Mouse (Mus musculus): ENCODE measurements around the gene Rnase4. TPM values are rescaled to one million over a fixed set of nuclear protein-coding genes. Genes with fewer than 3 reads are reported as not detected.
A peak's percentile ranks its signal among the peaks of the same experiment; 100 is the strongest.

Gene Rnase4
- polyA plus RNA-seq, 1 experiment, result 0.03 TPM

DNA sequence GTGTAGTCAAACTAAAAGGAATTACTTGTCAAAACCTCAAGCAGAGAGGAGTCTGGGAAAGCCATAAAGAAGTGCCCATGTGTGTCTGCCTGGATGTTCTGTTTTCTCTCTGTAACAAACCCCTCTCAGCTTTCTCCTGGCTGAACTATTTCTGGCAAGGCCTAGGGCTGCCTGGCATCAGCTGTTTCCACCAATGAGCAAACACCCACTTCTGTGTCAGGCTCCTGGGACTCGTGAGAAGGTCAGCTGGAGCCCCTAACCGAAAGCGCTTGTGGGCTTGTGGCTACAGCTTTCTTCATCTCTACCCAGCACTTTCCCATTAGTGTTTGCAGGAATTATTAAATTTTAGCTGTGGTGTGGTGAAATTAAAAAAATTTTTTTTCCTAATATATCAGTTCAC, 21.1 kb downstream of the Rnase4 start:
- no peak overlapping the region for H3K4me3 ChIP-seq (replicated peaks)
- H3K27me3 ChIP-seq (ENCODE audit: control insufficient read depth), result no peaks in the 10 kb centered on the region
- TF ChIP-seq GATA1 (IDR thresholded peaks at IDR 0.05; ENCODE audit: low read length), result no peak
- TF ChIP-seq TAL1 (IDR thresholded peaks at IDR 0.05; ENCODE audit: low read length), result no peak
- peaks cover 24% of the 10 kb centered on the region for H3K4me1 ChIP-seq (ENCODE audit: control insufficient read depth)
- H3K9me3 ChIP-seq (ENCODE audit: control insufficient read depth, low read length), result no peaks in the 10 kb centered on the region
- no peaks in the 10 kb centered on the region for H3K36me3 ChIP-seq (ENCODE audit: control insufficient read depth)

DNA sequence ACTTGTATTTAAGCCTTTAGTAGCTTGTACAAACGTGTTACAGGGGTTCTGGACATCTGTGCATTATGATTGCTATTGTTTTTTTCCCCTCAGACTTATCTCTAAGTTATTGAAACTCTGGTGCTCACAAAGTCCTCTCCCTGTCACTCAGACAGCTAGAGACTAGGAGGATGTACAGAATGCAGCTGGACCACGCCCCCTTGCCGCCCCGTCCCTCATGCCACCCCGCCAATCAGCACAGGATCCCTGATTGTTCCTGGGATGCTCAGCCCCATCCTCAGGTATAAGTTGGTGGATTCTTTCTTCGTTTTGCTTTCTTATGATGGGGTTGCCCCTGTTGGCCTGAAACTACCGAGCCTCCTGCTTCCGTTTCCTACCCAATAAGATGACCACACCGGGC, 22.6 kb downstream of the Rnase4 start:
- no peaks in the 10 kb centered on the region for H3K36me3 ChIP-seq (ENCODE audit: control insufficient read depth)
- H3K27me3 ChIP-seq (ENCODE audit: control insufficient read depth), result no peaks in the 10 kb centered on the region
- peaks cover 23% of the 10 kb centered on the region for H3K4me1 ChIP-seq (ENCODE audit: control insufficient read depth)
- TF ChIP-seq TAL1 (IDR thresholded peaks at IDR 0.05; ENCODE audit: low read length) (no peak), GATA1 (IDR thresholded peaks at IDR 0.05; ENCODE audit: low read length) (no peak)
- no peak overlapping the region for H3K4me3 ChIP-seq (replicated peaks)
- H3K9me3 ChIP-seq (ENCODE audit: control insufficient read depth, low read length), result no peaks in the 10 kb centered on the region

DNA sequence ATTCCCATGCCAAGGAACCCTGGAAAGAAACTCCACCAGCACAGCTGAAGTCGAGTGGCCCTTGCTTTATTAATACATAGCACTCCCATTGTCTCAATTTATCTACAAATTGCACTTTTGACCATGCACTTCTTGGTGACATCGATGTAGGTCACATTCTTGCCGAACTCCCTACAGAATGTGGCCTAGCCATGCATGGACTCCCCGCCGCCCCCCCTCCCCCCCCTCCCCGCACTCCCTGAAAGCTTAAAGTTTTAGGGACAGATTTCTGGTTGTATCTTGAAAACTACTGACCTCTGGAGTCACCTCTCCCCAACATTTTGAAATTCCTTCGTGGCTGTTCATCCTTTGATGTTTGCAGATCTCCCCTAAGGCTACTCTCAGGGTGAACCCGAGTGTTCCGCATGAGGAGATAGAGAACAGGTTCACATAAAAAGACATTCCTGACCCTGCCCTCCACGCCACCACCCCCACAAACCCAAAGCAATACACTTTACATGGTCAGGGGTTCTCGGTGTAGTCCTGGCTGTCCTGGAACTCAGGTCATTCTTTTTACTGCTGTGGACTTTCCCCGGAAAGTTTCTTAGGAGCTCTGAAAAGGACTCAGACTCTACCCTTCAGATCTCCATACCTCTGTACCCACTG, 23.2 kb downstream of the Rnase4 start, which contains the start of gene Eddm3b:
Gene Eddm3b (plus strand): TSS at position 511 of the 645 bp plus-strand sequence.
- Histone ChIP-seq H3K9me3 (ENCODE audit: control insufficient read depth, low read length) (peaks cover under 1% of the 10 kb centered on the region), H3K4me3 (replicated peaks) (no peak within 1 kb of the TSS), H3K27me3 (ENCODE audit: control insufficient read depth) (no peaks in the 10 kb centered on the region), H3K4me1 (ENCODE audit: control insufficient read depth) (peaks cover 23% of the 10 kb centered on the region), H3K36me3 (ENCODE audit: control insufficient read depth) (no peaks in the 10 kb centered on the region)
- no peak for TF ChIP-seq GATA1 (IDR thresholded peaks at IDR 0.05; ENCODE audit: low read length)

DNA sequence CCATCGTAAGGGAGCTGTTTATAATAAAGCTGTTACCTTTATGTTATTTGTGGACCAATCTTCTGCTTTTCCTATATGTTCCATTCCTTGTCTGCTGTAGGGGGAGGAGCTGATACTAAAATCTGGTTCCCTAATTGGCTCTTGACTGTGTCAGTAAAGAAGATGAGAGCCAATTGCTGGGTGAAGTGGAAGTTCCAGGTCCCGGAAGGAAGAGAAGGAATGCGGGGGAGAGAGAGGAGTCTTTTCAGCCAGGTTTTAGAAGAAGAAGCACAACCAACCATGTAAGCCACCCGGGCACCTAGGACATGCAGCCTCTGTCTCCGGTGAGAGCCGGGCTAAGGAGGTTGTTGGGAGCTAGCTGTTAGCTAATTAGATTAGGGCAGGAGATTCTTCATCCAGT, 34.8 kb downstream of the Rnase4 start:
- H3K4me1 ChIP-seq (ENCODE audit: control insufficient read depth), result peaks cover 87% of the 10 kb centered on the region
- no peaks in the 10 kb centered on the region for H3K27me3 ChIP-seq (ENCODE audit: control insufficient read depth)
- H3K9me3 ChIP-seq (ENCODE audit: control insufficient read depth, low read length), result peaks cover 2% of the 10 kb centered on the region; the same call in 1 of the 2 replicates
- no peak for TF ChIP-seq TAL1 (IDR thresholded peaks at IDR 0.05; ENCODE audit: low read length)
- TF ChIP-seq GATA1 (IDR thresholded peaks at IDR 0.05; ENCODE audit: low read length), result no peak
- H3K4me3 ChIP-seq (replicated peaks), result peak overlapping the region; percentile 63
- H3K36me3 ChIP-seq (ENCODE audit: control insufficient read depth), result peaks cover 5% of the 10 kb centered on the region

DNA sequence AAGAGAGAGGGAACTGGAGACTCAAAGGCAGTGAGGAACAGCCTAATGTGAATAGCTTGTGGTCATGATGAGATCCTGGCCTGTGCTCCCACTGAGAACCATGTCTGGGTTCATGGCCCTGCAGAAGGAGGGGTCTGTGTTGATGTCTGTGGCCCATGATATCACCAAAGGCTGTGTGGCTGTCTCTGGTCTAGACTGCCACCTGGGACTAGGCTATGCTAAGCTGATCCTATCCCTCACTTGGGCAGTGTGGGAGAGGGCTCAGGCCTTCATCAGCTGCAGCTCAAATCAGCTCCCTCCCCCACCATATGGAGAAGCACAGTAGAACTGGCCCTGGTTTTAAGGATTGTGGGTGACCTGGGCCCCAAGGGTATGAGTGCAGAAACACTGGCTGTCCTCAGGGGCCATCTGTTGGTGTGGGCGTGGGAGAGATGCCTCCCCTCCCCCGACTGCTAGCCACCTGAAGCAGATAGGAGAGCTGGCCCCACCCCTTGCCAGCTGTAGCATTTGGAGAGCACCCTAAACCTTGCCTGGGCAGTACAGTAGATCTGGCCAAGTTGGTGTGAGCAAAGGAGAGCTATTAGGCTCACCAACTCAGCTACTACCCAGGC, 36.9 kb downstream of the Rnase4 start:
- TF ChIP-seq TAL1 (IDR thresholded peaks at IDR 0.05; ENCODE audit: low read length) (peak; percentile 49; the same call in 2 of the 3 replicates), GATA1 (IDR thresholded peaks at IDR 0.05; ENCODE audit: low read length) (peak; percentile 8; the same call in 1 of the 2 replicates)
- Histone ChIP-seq H3K36me3 (ENCODE audit: control insufficient read depth) (peaks cover 9% of the 10 kb centered on the region), H3K27me3 (ENCODE audit: control insufficient read depth) (no peaks in the 10 kb centered on the region), H3K4me3 (replicated peaks) (peak overlapping the region; percentile 36), H3K9me3 (ENCODE audit: control insufficient read depth, low read length) (peaks cover 2% of the 10 kb centered on the region; the same call in 1 of the 2 replicates), H3K4me1 (ENCODE audit: control insufficient read depth) (peaks cover 95% of the 10 kb centered on the region)

DNA sequence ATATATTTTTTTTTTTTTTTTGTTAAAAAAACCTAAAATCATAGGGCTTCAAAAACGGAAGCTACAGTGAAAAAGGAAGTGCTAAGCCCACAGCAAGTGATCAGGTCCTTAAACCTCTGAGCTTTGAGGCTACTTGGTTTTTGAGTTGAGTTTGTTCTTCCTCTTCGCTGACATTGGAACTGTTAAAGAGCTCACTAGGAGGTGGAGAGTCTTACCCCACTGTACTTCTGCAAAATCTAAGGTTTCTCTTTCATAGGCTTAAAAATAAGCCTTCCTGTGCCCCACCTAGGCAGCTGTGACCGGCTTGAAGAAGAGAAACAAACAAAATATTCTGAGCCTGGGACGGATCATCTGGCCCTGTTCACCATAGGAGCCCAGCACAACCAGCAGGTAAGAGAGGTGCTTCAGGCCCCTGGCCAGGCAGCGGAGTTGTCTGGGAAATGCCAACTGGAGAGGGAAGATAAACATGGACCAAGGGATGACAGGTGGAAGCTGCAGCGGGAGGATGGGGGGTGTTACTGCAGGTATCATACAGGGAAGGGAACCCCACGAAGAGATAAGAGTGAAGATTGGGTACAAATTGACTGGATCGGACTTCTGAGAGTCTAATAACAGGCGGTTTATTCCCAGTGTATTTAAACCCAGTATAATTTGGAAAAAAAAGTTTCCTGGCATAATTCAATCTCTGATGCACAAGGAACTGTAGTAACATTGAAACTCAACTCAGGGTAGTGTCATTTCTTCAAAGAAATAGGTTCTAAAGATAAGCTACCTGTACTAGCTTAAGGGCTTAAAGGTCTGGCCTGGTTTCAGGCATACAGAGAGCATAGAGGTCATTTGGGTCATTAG, 38.1 kb downstream of the Rnase4 start:
- H3K9me3 ChIP-seq (ENCODE audit: control insufficient read depth, low read length), result peaks cover 2% of the 10 kb centered on the region; the same call in 1 of the 2 replicates
- TF ChIP-seq TAL1 (IDR thresholded peaks at IDR 0.05; ENCODE audit: low read length) (peak; percentile 39; the same call in 1 of the 3 replicates), GATA1 (IDR thresholded peaks at IDR 0.05; ENCODE audit: low read length) (peak; percentile 49; the same call in 1 of the 2 replicates)
- H3K4me1 ChIP-seq (ENCODE audit: control insufficient read depth), result peaks cover 87% of the 10 kb centered on the region
- peak overlapping the region; percentile 63 for H3K4me3 ChIP-seq (replicated peaks)
- H3K27me3 ChIP-seq (ENCODE audit: control insufficient read depth), result no peaks in the 10 kb centered on the region
- peaks cover 9% of the 10 kb centered on the region for H3K36me3 ChIP-seq (ENCODE audit: control insufficient read depth)

DNA sequence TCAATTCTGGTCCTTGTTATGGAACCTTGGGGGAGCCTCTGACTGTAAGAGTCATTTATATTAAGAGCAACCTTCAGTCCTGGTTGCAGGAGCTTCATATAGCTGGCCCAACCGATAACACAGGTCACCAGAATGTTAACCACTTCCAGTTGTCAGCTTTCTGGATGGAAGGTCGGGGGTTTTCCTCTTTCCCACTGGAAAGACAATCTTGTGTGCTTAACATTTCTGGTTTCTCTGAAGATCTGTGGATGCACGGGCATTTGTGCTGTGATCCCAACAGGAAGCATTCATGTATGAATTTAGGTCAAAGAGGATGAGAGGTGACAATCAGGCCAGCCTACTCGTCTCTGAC, 38.7 kb downstream of the Rnase4 start:
- TF ChIP-seq GATA1 (IDR thresholded peaks at IDR 0.05; ENCODE audit: low read length) (no peak), TAL1 (IDR thresholded peaks at IDR 0.05; ENCODE audit: low read length) (no peak)
- Histone ChIP-seq H3K4me3 (replicated peaks) (peak overlapping the region; percentile 63), H3K9me3 (ENCODE audit: control insufficient read depth, low read length) (peaks cover 2% of the 10 kb centered on the region; the same call in 1 of the 2 replicates), H3K27me3 (ENCODE audit: control insufficient read depth) (no peaks in the 10 kb centered on the region), H3K36me3 (ENCODE audit: control insufficient read depth) (peaks cover 9% of the 10 kb centered on the region), H3K4me1 (ENCODE audit: control insufficient read depth) (peaks cover 81% of the 10 kb centered on the region)

DNA sequence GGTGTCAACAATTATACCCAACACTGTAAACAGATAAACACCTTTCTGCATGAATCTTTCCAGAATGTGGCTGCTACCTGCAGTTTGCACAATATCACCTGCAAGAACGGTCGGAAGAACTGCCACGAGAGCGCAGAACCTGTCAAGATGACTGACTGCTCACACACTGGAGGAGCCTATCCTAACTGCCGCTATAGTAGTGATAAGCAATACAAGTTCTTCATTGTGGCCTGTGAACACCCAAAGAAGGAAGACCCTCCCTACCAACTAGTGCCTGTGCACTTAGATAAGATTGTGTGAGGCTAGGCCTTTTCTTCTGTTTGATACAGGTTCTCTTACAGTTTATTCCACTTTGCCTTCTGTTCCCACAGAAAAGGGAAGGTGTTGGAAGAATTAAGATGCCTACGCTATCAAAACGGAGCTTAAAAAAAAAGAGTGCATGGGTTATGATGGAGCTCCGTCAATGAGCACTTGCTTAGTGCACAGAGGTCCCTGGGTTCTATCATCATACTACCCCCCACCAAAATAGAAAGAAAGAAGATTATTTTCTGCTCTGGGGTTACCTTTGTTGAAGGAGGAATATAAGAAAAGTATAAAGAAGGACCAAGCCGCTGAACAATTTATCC, 39.6 kb downstream of the Rnase4 start:
- H3K9me3 ChIP-seq (ENCODE audit: control insufficient read depth, low read length), result peaks cover 2% of the 10 kb centered on the region; the same call in 1 of the 2 replicates
- H3K4me3 ChIP-seq (replicated peaks), result peak overlapping the region; percentile 63
- H3K27me3 ChIP-seq (ENCODE audit: control insufficient read depth), result no peaks in the 10 kb centered on the region
- peaks cover 74% of the 10 kb centered on the region for H3K4me1 ChIP-seq (ENCODE audit: control insufficient read depth)
- TF ChIP-seq GATA1 (IDR thresholded peaks at IDR 0.05; ENCODE audit: low read length) (peak; percentile 72), TAL1 (IDR thresholded peaks at IDR 0.05; ENCODE audit: low read length) (peak; percentile 70)
- peaks cover 9% of the 10 kb centered on the region for H3K36me3 ChIP-seq (ENCODE audit: control insufficient read depth)

Data from erythroblast, embryonic 14.5 days (primary cell).